Mouse (Mus musculus): ENCODE data around the gene Tecpr2. TPM values are rescaled to one million over a fixed set of nuclear protein-coding genes. Genes with fewer than 3 reads are reported as not detected.

Tecpr2 gene
- polyA plus RNA-seq, 1 experiment from 2014 or later: 1.9 TPM

GRCm38 (mm10) chr12:110861256-110861655 is 27.8 kb upstream of the Tecpr2 start:
- Histone ChIP-seq H3K9me3 (ENCODE audit: low read length) (no peaks in the 10 kb centered on the region), H3K4me3 (ENCODE audit: low read depth, low read length) (no peak overlapping the region), H3K36me3 (ENCODE audit: insufficient read depth, low read length) (peaks cover 16% of the 10 kb centered on the region; the same call in 1 of the 2 replicates), H3K9ac (replicated peaks; ENCODE audit: low read depth) (no peak overlapping the region), H3K4me1 (ENCODE audit: insufficient read depth, low read depth, low read length) (no peaks in the 10 kb centered on the region), H3K4me2 (replicated peaks; ENCODE audit: low read depth, low read length) (no peak overlapping the region), H3K27ac (ENCODE audit: low read length) (no peak overlapping the region), H3K27me3 (replicated peaks; ENCODE audit: insufficient read depth, low read length) (no peaks in the 10 kb centered on the region)
- DNase-seq (ENCODE audit: low spot score) (no peak), ATAC-seq (no peak)
- TF ChIP-seq CTCF (IDR thresholded peaks at IDR 0.05) (no peak), EP300 (IDR thresholded peaks at IDR 0.05) (no peak)
- 48% methylated on average over 7 of the region's 7 CpGs for WGBS

- ATAC-seq (no peak), DNase-seq (ENCODE audit: low spot score) (no peak)
- Histone ChIP-seq H3K9me3 (ENCODE audit: low read length) (no peaks in the 10 kb centered on the region), H3K4me2 (replicated peaks; ENCODE audit: low read depth, low read length) (no peak overlapping the region), H3K27me3 (replicated peaks; ENCODE audit: insufficient read depth, low read length) (no peaks in the 10 kb centered on the region), H3K4me3 (ENCODE audit: low read depth, low read length) (no peak overlapping the region), H3K27ac (ENCODE audit: low read length) (no peak overlapping the region), H3K9ac (replicated peaks; ENCODE audit: low read depth) (no peak overlapping the region), H3K36me3 (ENCODE audit: insufficient read depth, low read length) (peaks cover 40% of the 10 kb centered on the region; the same call in 1 of the 2 replicates), H3K4me1 (ENCODE audit: insufficient read depth, low read depth, low read length) (no peaks in the 10 kb centered on the region)
- TF ChIP-seq CTCF (IDR thresholded peaks at IDR 0.05) (no peak), EP300 (IDR thresholded peaks at IDR 0.05) (no peak)
- 90% methylated on average over 6 of the region's 6 CpGs for WGBS
These were observed 25.1 kb upstream of the Tecpr2 start for GRCm38 (mm10) chr12:110864008-110864407.

- no peak overlapping the region for H3K4me3 ChIP-seq (ENCODE audit: low read depth, low read length)
- H3K27ac ChIP-seq (ENCODE audit: low read length): no peak overlapping the region
- H3K9me3 ChIP-seq (ENCODE audit: low read length): no peaks in the 10 kb centered on the region
- H3K4me2 ChIP-seq (replicated peaks; ENCODE audit: low read depth, low read length): no peak overlapping the region
- ATAC-seq (no peak), DNase-seq (ENCODE audit: low spot score) (no peak)
- peaks cover 51% of the 10 kb centered on the region; the same call in 1 of the 2 replicates for H3K36me3 ChIP-seq (ENCODE audit: insufficient read depth, low read length)
- WGBS: 69% methylated on average over 6 of the region's 6 CpGs
- H3K27me3 ChIP-seq (replicated peaks; ENCODE audit: insufficient read depth, low read length): no peaks in the 10 kb centered on the region
- no peak overlapping the region for H3K9ac ChIP-seq (replicated peaks; ENCODE audit: low read depth)
- H3K4me1 ChIP-seq (ENCODE audit: insufficient read depth, low read depth, low read length): no peaks in the 10 kb centered on the region
- no peak for TF ChIP-seq EP300 (IDR thresholded peaks at IDR 0.05)
- no peak for TF ChIP-seq CTCF (IDR thresholded peaks at IDR 0.05)
These were observed 23.5 kb upstream of the Tecpr2 start for GRCm38 (mm10) chr12:110865571-110865970.

GRCm38 (mm10) chr12:110865989-110866388 is 23.1 kb upstream of the Tecpr2 start:
- ATAC-seq (no peak), DNase-seq (ENCODE audit: low spot score) (no peak)
- H3K27me3 ChIP-seq (replicated peaks; ENCODE audit: insufficient read depth, low read length): no peaks in the 10 kb centered on the region
- H3K27ac ChIP-seq (ENCODE audit: low read length): no peak overlapping the region
- no peaks in the 10 kb centered on the region for H3K9me3 ChIP-seq (ENCODE audit: low read length)
- H3K36me3 ChIP-seq (ENCODE audit: insufficient read depth, low read length): peaks cover 55% of the 10 kb centered on the region
- TF ChIP-seq CTCF (IDR thresholded peaks at IDR 0.05) (no peak), EP300 (IDR thresholded peaks at IDR 0.05) (no peak)
- no peak overlapping the region for H3K4me2 ChIP-seq (replicated peaks; ENCODE audit: low read depth, low read length)
- WGBS: 86% methylated on average over 10 of the region's 10 CpGs
- no peaks in the 10 kb centered on the region for H3K4me1 ChIP-seq (ENCODE audit: insufficient read depth, low read depth, low read length)
- no peak overlapping the region for H3K4me3 ChIP-seq (ENCODE audit: low read depth, low read length)
- no peak overlapping the region for H3K9ac ChIP-seq (replicated peaks; ENCODE audit: low read depth)

GRCm38 (mm10) chr12:110870107-110870506 is 19.0 kb upstream of the Tecpr2 start:
- peaks cover 50% of the 10 kb centered on the region for H3K36me3 ChIP-seq (ENCODE audit: insufficient read depth, low read length)
- ATAC-seq (no peak), DNase-seq (ENCODE audit: low spot score) (no peak)
- no peak for TF ChIP-seq EP300 (IDR thresholded peaks at IDR 0.05)
- no peak for TF ChIP-seq CTCF (IDR thresholded peaks at IDR 0.05)
- H3K4me3 ChIP-seq (ENCODE audit: low read depth, low read length): no peak overlapping the region
- no peak overlapping the region for H3K27ac ChIP-seq (ENCODE audit: low read length)
- WGBS: 86% methylated on average over 4 of the region's 4 CpGs
- no peaks in the 10 kb centered on the region for H3K9me3 ChIP-seq (ENCODE audit: low read length)
- no peaks in the 10 kb centered on the region for H3K4me1 ChIP-seq (ENCODE audit: insufficient read depth, low read depth, low read length)
- H3K27me3 ChIP-seq (replicated peaks; ENCODE audit: insufficient read depth, low read length): no peaks in the 10 kb centered on the region
- no peak overlapping the region for H3K9ac ChIP-seq (replicated peaks; ENCODE audit: low read depth)
- H3K4me2 ChIP-seq (replicated peaks; ENCODE audit: low read depth, low read length): no peak overlapping the region

- 79% methylated on average over 5 of the region's 5 CpGs for WGBS
- no peak for TF ChIP-seq CTCF (IDR thresholded peaks at IDR 0.05)
- TF ChIP-seq EP300 (IDR thresholded peaks at IDR 0.05): no peak
- Histone ChIP-seq H3K27ac (ENCODE audit: low read length) (no peak overlapping the region), H3K27me3 (replicated peaks; ENCODE audit: insufficient read depth, low read length) (no peaks in the 10 kb centered on the region), H3K9me3 (ENCODE audit: low read length) (no peaks in the 10 kb centered on the region), H3K36me3 (ENCODE audit: insufficient read depth, low read length) (peaks cover 49% of the 10 kb centered on the region), H3K4me1 (ENCODE audit: insufficient read depth, low read depth, low read length) (no peaks in the 10 kb centered on the region), H3K9ac (replicated peaks; ENCODE audit: low read depth) (no peak overlapping the region), H3K4me2 (replicated peaks; ENCODE audit: low read depth, low read length) (no peak overlapping the region), H3K4me3 (ENCODE audit: low read depth, low read length) (no peak overlapping the region)
- ATAC-seq (no peak), DNase-seq (ENCODE audit: low spot score) (no peak)
These were observed 17.8 kb upstream of the Tecpr2 start for GRCm38 (mm10) chr12:110871247-110871646.

GRCm38 (mm10) chr12:110875351-110875750 is 13.7 kb upstream of the Tecpr2 start:
- TF ChIP-seq EP300 (IDR thresholded peaks at IDR 0.05): no peak
- no peak for TF ChIP-seq CTCF (IDR thresholded peaks at IDR 0.05)
- no peaks in the 10 kb centered on the region for H3K4me1 ChIP-seq (ENCODE audit: insufficient read depth, low read depth, low read length)
- ATAC-seq: no peak
- peaks cover 21% of the 10 kb centered on the region for H3K36me3 ChIP-seq (ENCODE audit: insufficient read depth, low read length)
- no peak for DNase-seq (ENCODE audit: low spot score)
- WGBS: 93% methylated on average over 2 of the region's 2 CpGs
- H3K4me3 ChIP-seq (ENCODE audit: low read depth, low read length): no peak overlapping the region
- no peak overlapping the region for H3K9ac ChIP-seq (replicated peaks; ENCODE audit: low read depth)
- H3K27me3 ChIP-seq (replicated peaks; ENCODE audit: insufficient read depth, low read length): no peaks in the 10 kb centered on the region
- no peak overlapping the region for H3K4me2 ChIP-seq (replicated peaks; ENCODE audit: low read depth, low read length)
- no peak overlapping the region for H3K27ac ChIP-seq (ENCODE audit: low read length)
- no peaks in the 10 kb centered on the region for H3K9me3 ChIP-seq (ENCODE audit: low read length)
